Mouse (Mus musculus) skeletal muscle tissue, postnatal 0 days (tissue): ENCODE results near the gene Gm5136. TPM values are rescaled to one million over a fixed set of nuclear protein-coding genes. Genes with fewer than 3 reads are reported as not detected.

Experiments
- polyA plus RNA-seq: library from polyadenylated mRNA; unstranded; fragments of >200 nt; fragmentation: Nextera tagmentation; extraction: Ambion mirVana; gene quantifications from 2 replicates; pipeline ENCODE4 v1.2.1, GENCODE M21; 2015

Gene Gm5136
- not detected in 2 replicates for polyA plus RNA-seq

DNA sequence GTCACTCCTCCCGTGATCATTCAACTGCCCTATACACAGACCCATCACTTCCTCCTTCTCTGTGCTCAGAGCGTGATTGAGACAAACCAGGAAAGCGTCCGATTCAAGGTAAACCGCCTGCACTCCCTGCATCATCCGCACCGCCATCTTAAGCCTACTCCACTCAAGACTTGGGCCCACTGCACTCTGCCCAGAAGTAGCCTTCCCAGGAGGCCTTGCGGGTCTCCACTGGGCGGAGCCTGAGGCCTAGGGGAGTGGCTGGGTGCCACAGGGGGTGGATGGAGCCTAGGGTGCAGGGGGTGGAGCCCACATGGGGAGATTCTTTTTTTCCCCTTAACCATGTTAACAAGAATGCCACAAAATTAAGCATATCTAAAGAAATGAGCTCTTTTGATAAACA lies at the start of gene Gm5136:
Gene Gm5136 (minus strand): TSS at position 215 of the 400 bp plus-strand sequence.

